9 mouse cellular contexts compared by ENCODE assay signal in the genomic region with DNA sequence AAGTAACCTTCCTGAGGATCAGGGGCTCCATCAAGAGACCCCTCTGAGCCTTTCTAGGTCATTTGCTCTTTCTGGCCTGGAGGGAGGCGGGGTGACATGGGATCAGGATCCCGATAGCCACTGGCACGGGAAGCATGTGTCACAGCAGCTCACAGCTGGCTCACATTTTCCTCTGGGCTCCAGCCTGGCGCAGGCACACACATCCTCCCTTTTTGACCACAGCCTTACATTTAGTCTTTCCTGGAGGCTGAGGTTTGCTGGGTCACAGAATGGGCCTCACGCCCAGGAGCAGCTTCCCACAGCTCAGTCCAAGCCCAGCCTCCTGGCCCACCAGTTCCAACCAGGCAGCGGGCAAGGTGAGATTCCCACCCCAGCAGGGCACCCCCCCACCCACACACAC. TPM values are rescaled to one million over a fixed set of nuclear protein-coding genes. Genes with fewer than 3 reads are reported as not detected.
DNase-seq lines count a peak whose midpoint lies in the region; ATAC-seq and TF ChIP-seq lines count a peak whose summit lies in the region.
"Had no signal": no experiment of that assay in that cellular context is flagged by ENCODE, and none has a peak within 500 bp of the region (broad histone marks: within the 10 kb centered on the region; RNA-seq: fewer than 3 reads in every experiment).

No protein-coding gene starts in this region.

- no peak for ATAC-seq in CD4-positive, CD25-positive, alpha-beta regulatory T cell, adult 4 months
- ATAC-seq in forebrain, embryonic 14.5 days: no peak

- H3K79me2 ChIP-seq in C2C12 (ENCODE audit: control insufficient read depth, insufficient read depth): no peaks in the 10 kb centered on the region

- intact Hi-C loops in gastrocnemius, postnatal 36 days (cut with DNase I): no loop called here

- no peaks in the 10 kb centered on the region for H3K36me3 ChIP-seq in kidney, adult 2 months (ENCODE audit: control insufficient read depth, insufficient read depth, low read length)
- H3K36me3 ChIP-seq in C2C12 (ENCODE audit: control insufficient read depth, insufficient read depth): no peaks in the 10 kb centered on the region
- H3K36me3 ChIP-seq in forebrain, embryonic 14.5 days (ENCODE audit: control insufficient read depth, insufficient read depth, low read length): no peaks in the 10 kb centered on the region

- H3K9ac ChIP-seq in forebrain, embryonic 14.5 days (ENCODE audit: low read length): no peak overlapping the region
- H3K9ac ChIP-seq: liver, embryonic 14.5 days had no signal

- H3K4me3 ChIP-seq in kidney, adult 2 months (ENCODE audit: insufficient read depth, low read depth, low read length): no peak overlapping the region
- H3K4me3 ChIP-seq in C2C12 (ENCODE audit: insufficient read depth, poor library complexity, severe bottlenecking): no peak overlapping the region
- H3K4me3 ChIP-seq in forebrain, embryonic 14.5 days (ENCODE audit: low read depth, low read length): no peak overlapping the region

- DNase-seq in kidney, adult 2 months: peak; percentile 36
- DNase-seq in kidney, adult 11 months: no peak
- DNase-seq in fibroblast of lung, adult 2 months (ENCODE audit: low read depth): peak; percentile 93
- DNase-seq in kidney, postnatal 14 days: peak; percentile 53
- no peak for DNase-seq in gastrocnemius, postnatal 36 days
- no peak for DNase-seq in forebrain, embryonic 14.5 days (ENCODE audit: low spot score)

- no peak overlapping the region for H3K27ac ChIP-seq in kidney, adult 2 months (ENCODE audit: insufficient read depth, low read depth, low read length)
- no peak overlapping the region for H3K27ac ChIP-seq in forebrain, embryonic 14.5 days (ENCODE audit: low read depth, low read length)
- H3K27ac ChIP-seq: liver, embryonic 14.5 days had no signal

- H3K79me3 ChIP-seq in C2C12 (ENCODE audit: low read depth): no peaks in the 10 kb centered on the region

- H3ac ChIP-seq in C2C12 (ENCODE audit: control insufficient read depth, insufficient read length, low read depth): no peak overlapping the region

- no peak for TF ChIP-seq POLR2A in kidney, adult 2 months (IDR thresholded peaks at IDR 0.05; ENCODE audit: low read depth, low read length)

- no peaks in the 10 kb centered on the region for H3K9me3 ChIP-seq in forebrain, embryonic 14.5 days (replicated peaks; ENCODE audit: control insufficient read depth, low read length)

- no peaks in the 10 kb centered on the region for H3K27me3 ChIP-seq in kidney, adult 2 months (replicated peaks; ENCODE audit: control insufficient read depth, insufficient read depth, low read length)
- H3K27me3 ChIP-seq in C2C12 (ENCODE audit: control insufficient read depth, insufficient read depth, insufficient read length): no peaks in the 10 kb centered on the region
- no peaks in the 10 kb centered on the region for H3K27me3 ChIP-seq in forebrain, embryonic 14.5 days (replicated peaks; ENCODE audit: control insufficient read depth, insufficient read depth, low read length)

- H3K4me1 ChIP-seq in kidney, adult 2 months (ENCODE audit: control insufficient read depth, insufficient read depth, low read length): peaks cover 20% of the 10 kb centered on the region
- H3K4me1 ChIP-seq in forebrain, embryonic 14.5 days (ENCODE audit: control insufficient read depth, insufficient read depth, low read length): no peaks in the 10 kb centered on the region

- TF ChIP-seq CTCF in kidney, adult 2 months (conservative IDR thresholded peaks at IDR 0.05; ENCODE audit: insufficient read depth, insufficient read length, low read depth, low read length): no peak
- TF ChIP-seq CTCF in C2C12 (IDR thresholded peaks at IDR 0.05; ENCODE audit: control insufficient read depth, insufficient read depth, insufficient read length): no peak

- no peak overlapping the region for H3K4me2 ChIP-seq in forebrain, embryonic 14.5 days (ENCODE audit: low read length)

- 56% methylated on average over 6 of the region's 6 CpGs for WGBS in kidney, adult 2 months
- WGBS in forebrain, embryonic 14.5 days: 82% methylated on average over 6 of the region's 6 CpGs

TF ChIP-seq in C2C12, 6 proteins besides CTCF, POLR2A, EP300 and RAD21:
- TF ChIP-seq MYOG (IDR thresholded peaks at IDR 0.05; ENCODE audit: control insufficient read depth, extremely low read depth, insufficient read length) (no peak), MAX (IDR thresholded peaks at IDR 0.05) (peak; percentile 74), MYOD1 (IDR thresholded peaks at IDR 0.05; ENCODE audit: control insufficient read depth, insufficient read length, low read depth) (peak; percentile 54), FOSL1 (IDR thresholded peaks at IDR 0.05; ENCODE audit: insufficient read depth, low read length, poor library complexity, severe bottlenecking) (peak; percentile 49)

RNA-seq across cellular contexts. Expression of a gene that starts 11.5 kb away (rescaled TPM):
- 102 TPM in 2 replicates for polyA plus RNA-seq in kidney, adult 2 months (2012; rRNA removed)
- 0.37 TPM for polyA plus RNA-seq in C2C12 (2012; fragmentation: generic; extraction: Trizol)
- not detected for polyA plus RNA-seq in CD4-positive, CD25-positive, alpha-beta regulatory T cell, adult 4 months (2017; shearing (Covaris generic))
- total RNA-seq in gastrocnemius, postnatal 36 days (2021): 10 to 100 TPM; 21.3 to 25.1 TPM
- polyA plus RNA-seq in forebrain, embryonic 14.5 days (2014; fragmentation: Nextera tagmentation; extraction: Ambion mirVana): 4.6 and 5.8 TPM in 2 replicates

RNA-seq across cellular contexts. Expression of a gene that starts 37.1 kb away (rescaled TPM):
- polyA plus RNA-seq in kidney, adult 2 months (2012; rRNA removed): 27.0 and 28.6 TPM in 2 replicates
- 230 TPM for polyA plus RNA-seq in C2C12 (2012; fragmentation: generic; extraction: Trizol)
- 100 to 1,000 TPM in 1 of 2 experiments, 10 to 100 TPM in 1; 73.7 to 102 TPM for polyA plus RNA-seq in CD4-positive, CD25-positive, alpha-beta regulatory T cell, adult 4 months (2017; shearing (Covaris generic))
- 10 to 100 TPM; 48.6 to 58.9 TPM for total RNA-seq in gastrocnemius, postnatal 36 days (2021)
- 80.5 and 82.1 TPM in 2 replicates for polyA plus RNA-seq in forebrain, embryonic 14.5 days (2014; fragmentation: Nextera tagmentation; extraction: Ambion mirVana)

RNA-seq across cellular contexts. Expression of a gene that starts 42.9 kb away (rescaled TPM):
- polyA plus RNA-seq in kidney, adult 2 months (2012; rRNA removed): 24.3 and 29.3 TPM in 2 replicates
- polyA plus RNA-seq in C2C12 (2012; fragmentation: generic; extraction: Trizol): not detected
- not detected for polyA plus RNA-seq in CD4-positive, CD25-positive, alpha-beta regulatory T cell, adult 4 months (2017; shearing (Covaris generic))
- total RNA-seq in gastrocnemius, postnatal 36 days (2021): 1 to 10 TPM in 1 of 2 experiments, under 1 TPM in 1; 0.28 to 1.0 TPM
- not detected in 2 replicates for polyA plus RNA-seq in forebrain, embryonic 14.5 days (2014; fragmentation: Nextera tagmentation; extraction: Ambion mirVana)

Comparison
In these comparisons a context has a peak if more than half of its experiments do, and no peak if none do; other contexts are left out.
1. DNase-seq: peak in kidney, adult 2 months (single experiment), fibroblast of lung, adult 2 months (single experiment) and kidney, postnatal 14 days (single experiment); none in kidney, adult 11 months (single experiment), gastrocnemius, postnatal 36 days (0 of 2) and forebrain, embryonic 14.5 days (single experiment).
2. RNA of a gene that starts 11.5 kb away (polyA plus RNA-seq): 102 TPM in kidney, adult 2 months; 4.6 to 5.8 TPM in forebrain, embryonic 14.5 days, 0.37 TPM in C2C12 (single experiment) and not detected in CD4-positive, CD25-positive, alpha-beta regulatory T cell, adult 4 months; every median in the first group is over 10 times any median in the second.
3. RNA of a gene that starts 42.9 kb away (polyA plus RNA-seq): 24.3 to 29.3 TPM in kidney, adult 2 months; not detected in C2C12 (single experiment), not detected in CD4-positive, CD25-positive, alpha-beta regulatory T cell, adult 4 months and not detected in forebrain, embryonic 14.5 days; every median in the first group is over 10 times any median in the second.